8 mouse cellular contexts compared by ENCODE assay signal in genomic region chr7:141440613-141441012, GRCm38 (mm10). TPM values are rescaled to one million over a fixed set of nuclear protein-coding genes. Genes with fewer than 3 reads are reported as not detected.
DNase-seq lines count a peak whose midpoint lies in the region; ATAC-seq and TF ChIP-seq lines count a peak whose summit lies in the region.

No protein-coding gene starts in this region.

- peaks cover 6% of the 10 kb centered on the region for H3K4me1 ChIP-seq in heart, adult 2 months (ENCODE audit: control insufficient read depth, insufficient read depth, low read length)
- peaks cover 3% of the 10 kb centered on the region for H3K4me1 ChIP-seq in cortical plate, adult 2 months (ENCODE audit: control insufficient read depth, insufficient read depth, low read length)

- H3K27ac ChIP-seq in heart, adult 2 months: no peak overlapping the region
- H3K27ac ChIP-seq in cortical plate, adult 2 months (ENCODE audit: insufficient read depth, low read length): no peak overlapping the region

- no peaks in the 10 kb centered on the region for H3K27me3 ChIP-seq in heart, adult 2 months (ENCODE audit: control insufficient read depth, insufficient read depth, low read length)

- H3K4me3 ChIP-seq in heart, adult 2 months: no peak overlapping the region
- H3K4me3 ChIP-seq in cortical plate, adult 2 months (ENCODE audit: insufficient read depth, low read length): no peak overlapping the region

- WGBS in heart, adult 2 months: 19% methylated on average over 6 of the region's 6 CpGs

- intact Hi-C loops in heart, adult 2 months (cut with DNase I): no loop called here

- no peaks in the 10 kb centered on the region for H3K36me3 ChIP-seq in heart, adult 2 months (ENCODE audit: control insufficient read depth, insufficient read depth, low read length)

- H3K9ac ChIP-seq in heart, adult 2 months (ENCODE audit: low read depth, low read length): no peak overlapping the region

- ATAC-seq in neutrophil, adult 5-6 weeks (ENCODE audit: extremely low read depth, insufficient number of reproducible peaks, low FRiP score, poor library complexity, severe bottlenecking): peak; percentile 15; the same call in 1 of the 2 replicates

- H3K79me2 ChIP-seq in heart, adult 2 months (replicated peaks; ENCODE audit: control insufficient read depth, insufficient read depth, low read length): no peaks in the 10 kb centered on the region

- DNase-seq in heart, adult 2 months: peak; percentile 55 to 57
- DNase-seq in heart, adult 8-10 months (ENCODE audit: low spot score): no peak
- DNase-seq in urinary bladder, postnatal 14 days (ENCODE audit: low spot score): peak; percentile 64
- no peak for DNase-seq in urinary bladder, postnatal 36 days (ENCODE audit: low spot score in 2 of 2)
- peak; percentile 84 for DNase-seq in kidney, postnatal 10 days
- DNase-seq in urinary bladder, postnatal 10 days (ENCODE audit: low spot score): no peak

- no peak for TF ChIP-seq EP300 in heart, adult 2 months (IDR thresholded peaks at IDR 0.05; ENCODE audit: insufficient read depth, low read depth, low read length)

- no peak for TF ChIP-seq POLR2A in heart, adult 2 months (IDR thresholded peaks at IDR 0.05; ENCODE audit: insufficient read depth, low read depth, low read length)
- TF ChIP-seq POLR2A in cortical plate, adult 2 months (IDR thresholded peaks at IDR 0.05; ENCODE audit: extremely low read depth, insufficient read depth, low read length): no peak

- peak; percentile 85 for TF ChIP-seq CTCF in heart, adult 2 months (IDR thresholded peaks at IDR 0.05)
- peak; percentile 59 for TF ChIP-seq CTCF in cortical plate, adult 2 months (IDR thresholded peaks at IDR 0.05; ENCODE audit: extremely low read depth, insufficient read depth, low read length)

RNA-seq across cellular contexts. Expression of gene Slc25a22, which starts 2.9 kb away (rescaled TPM):
- 10 to 100 TPM; 55.8 to 72.6 TPM for total RNA-seq in heart, adult 2 months (2021)
- 85.8 and 88.9 TPM in 2 replicates for polyA plus RNA-seq in heart, adult 2 months (2012; rRNA removed)
- total RNA-seq in heart, adult 8-10 months (2022): 10 to 100 TPM; 44.3 to 76.1 (median 66.5) TPM
- 242 and 244 TPM in 2 replicates for polyA plus RNA-seq in cortical plate, adult 2 months (2012; rRNA removed)
- 4.9 and 9.7 TPM in 2 replicates for total RNA-seq in neutrophil, adult 5-6 weeks (2017)

RNA-seq across cellular contexts. Expression of gene Pidd1, which starts 3.2 kb away (rescaled TPM):
- under 1 TPM; 0.37 to 0.70 TPM for total RNA-seq in heart, adult 2 months (2021)
- polyA plus RNA-seq in heart, adult 2 months (2012; rRNA removed): 1.8 and 2.0 TPM in 2 replicates
- under 1 TPM; 0.32 to 0.62 (median 0.44) TPM for total RNA-seq in heart, adult 8-10 months (2022)
- polyA plus RNA-seq in cortical plate, adult 2 months (2012; rRNA removed): 2.7 and 2.8 TPM in 2 replicates
- total RNA-seq in neutrophil, adult 5-6 weeks (2017): 2.9 and 6.5 TPM in 2 replicates

RNA-seq across cellular contexts. Expression of gene Rplp2, which starts 6.6 kb away (rescaled TPM):
- total RNA-seq in heart, adult 2 months (2021): 100 to 1,000 TPM; 848 to 928 TPM
- 404 and 421 TPM in 2 replicates for polyA plus RNA-seq in heart, adult 2 months (2012; rRNA removed)
- 100 to 1,000 TPM; 796 to 941 (median 846) TPM for total RNA-seq in heart, adult 8-10 months (2022)
- polyA plus RNA-seq in cortical plate, adult 2 months (2012; rRNA removed): 611 and 653 TPM in 2 replicates
- 2,224 and 3,167 TPM in 2 replicates for total RNA-seq in neutrophil, adult 5-6 weeks (2017)

RNA-seq across cellular contexts. Expression of gene Cend1, which starts 11.3 kb away (rescaled TPM):
- total RNA-seq in heart, adult 2 months (2021): 1 to 10 TPM; 1.0 to 1.4 TPM
- 1.8 and 2.6 TPM in 2 replicates for polyA plus RNA-seq in heart, adult 2 months (2012; rRNA removed)
- total RNA-seq in heart, adult 8-10 months (2022): 1 to 10 TPM in 3 of 4 experiments, under 1 TPM in 1; 0.78 to 1.7 (median 1.4) TPM
- polyA plus RNA-seq in cortical plate, adult 2 months (2012; rRNA removed): 228 and 231 TPM in 2 replicates
- 0.25 TPM in 1 of 2 replicates, not detected in the other for total RNA-seq in neutrophil, adult 5-6 weeks (2017)

RNA-seq across cellular contexts. Expression of gene Pnpla2, which starts 14.4 kb away (rescaled TPM):
- 100 to 1,000 TPM; 398 to 572 TPM for total RNA-seq in heart, adult 2 months (2021)
- 597 and 669 TPM in 2 replicates for polyA plus RNA-seq in heart, adult 2 months (2012; rRNA removed)
- 100 to 1,000 TPM; 419 to 549 (median 431) TPM for total RNA-seq in heart, adult 8-10 months (2022)
- 31.6 and 32.2 TPM in 2 replicates for polyA plus RNA-seq in cortical plate, adult 2 months (2012; rRNA removed)
- total RNA-seq in neutrophil, adult 5-6 weeks (2017): 74.4 and 78.7 TPM in 2 replicates

Comparison
In these comparisons a context has a peak if more than half of its experiments do, and no peak if none do; other contexts are left out.
1. DNase-seq: peak in heart, adult 2 months (2 of 2), urinary bladder, postnatal 14 days (single experiment) and kidney, postnatal 10 days (single experiment); none in heart, adult 8-10 months (single experiment), urinary bladder, postnatal 36 days (0 of 2) and urinary bladder, postnatal 10 days (single experiment).